Mouse (Mus musculus) intestine, postnatal 0 days (tissue): Measurements from ENCODE around the gene Gm21969. TPM values are rescaled to one million over a fixed set of nuclear protein-coding genes. Genes with fewer than 3 reads are reported as not detected.

ENCODE experiments used
- ATAC-seq: fragments of 200-750 bp; cut with Nextera tagmentation; 2 replicates; pipeline ENCODE4 v1.8.0; 2017; ENCODE audit warnings: mild to moderate bottlenecking, moderate TSS enrichment, moderate library complexity
- H3K27ac ChIP-seq: fragments of 300-500 bp; sonication (generic); 2 replicates; pipeline ENCODE4 v1.5.1; 2014; ENCODE audit warnings: mild to moderate bottlenecking, low read depth, low read length, moderate library complexity
- H3K27me3 ChIP-seq: fragments of 300-500 bp; sonication (generic); replicated peaks from 2 replicates; pipeline ENCODE4 v1.6.1; 2014; ENCODE audit warnings: low read length, mixed read lengths; ENCODE audit not compliant: control insufficient read depth, insufficient read depth
- H3K36me3 ChIP-seq: fragments of 300-500 bp; sonication (generic); 2 replicates; pipeline ENCODE4 v1.6.1; 2014; ENCODE audit warnings: mild to moderate bottlenecking, moderate library complexity; ENCODE audit not compliant: control insufficient read depth, insufficient read depth
- H3K4me1 ChIP-seq: fragments of 300-500 bp; sonication (generic); replicated peaks from 2 replicates; pipeline ENCODE4 v1.6.1; 2014; ENCODE audit warnings: antibody characterized with exemption, low read length, mixed read lengths; ENCODE audit not compliant: control insufficient read depth, insufficient read depth
- H3K4me2 ChIP-seq: fragments of 300-500 bp; sonication (generic); replicated peaks from 2 replicates; pipeline ENCODE4 v1.6.1; 2014; ENCODE audit warnings: low read depth, mild to moderate bottlenecking, moderate library complexity
- H3K4me3 ChIP-seq: fragments of 300-500 bp; sonication (generic); 2 replicates; pipeline ENCODE4 v1.5.1; 2014; ENCODE audit warnings: low read depth, low read length
- H3K9ac ChIP-seq: fragments of 300-500 bp; sonication (generic); 2 replicates; pipeline ENCODE4 v1.6.1; 2014; ENCODE audit warnings: mild to moderate bottlenecking, low read depth, low read length
- H3K9me3 ChIP-seq: fragments of 300-500 bp; sonication (generic); 2 replicates; pipeline ENCODE4 v1.6.1; 2016; ENCODE audit warnings: mixed run types; ENCODE audit not compliant: control insufficient read depth
- CTCF ChIP-seq: sonication (generic); IDR thresholded peaks from 2 replicates; pipeline ENCODE4 v1.5.1; 2016; ENCODE audit warnings: low read depth, mild to moderate bottlenecking, control low read depth, antibody characterized with exemption, moderate library complexity
- WGBS: fragments of 180-500 bp; shearing (Covaris S2); extraction: QIAGEN DNeasy Blood & Tissue Kit; methylation state at CpG from one replicate; pipeline ENCODE4 v1.1.7; 2014; 5-methylcytosine and 5-hydroxymethylcytosine counted together
- polyA plus RNA-seq: library from polyadenylated mRNA; unstranded; fragments of >200 nt; fragmentation: Nextera tagmentation; extraction: Ambion mirVana; gene quantifications from 2 replicates; pipeline ENCODE4 v1.2.1, GENCODE M21; 2015

Gene Gm21969
- polyA plus RNA-seq, 1 experiment from 2014 or later: not detected

DNA sequence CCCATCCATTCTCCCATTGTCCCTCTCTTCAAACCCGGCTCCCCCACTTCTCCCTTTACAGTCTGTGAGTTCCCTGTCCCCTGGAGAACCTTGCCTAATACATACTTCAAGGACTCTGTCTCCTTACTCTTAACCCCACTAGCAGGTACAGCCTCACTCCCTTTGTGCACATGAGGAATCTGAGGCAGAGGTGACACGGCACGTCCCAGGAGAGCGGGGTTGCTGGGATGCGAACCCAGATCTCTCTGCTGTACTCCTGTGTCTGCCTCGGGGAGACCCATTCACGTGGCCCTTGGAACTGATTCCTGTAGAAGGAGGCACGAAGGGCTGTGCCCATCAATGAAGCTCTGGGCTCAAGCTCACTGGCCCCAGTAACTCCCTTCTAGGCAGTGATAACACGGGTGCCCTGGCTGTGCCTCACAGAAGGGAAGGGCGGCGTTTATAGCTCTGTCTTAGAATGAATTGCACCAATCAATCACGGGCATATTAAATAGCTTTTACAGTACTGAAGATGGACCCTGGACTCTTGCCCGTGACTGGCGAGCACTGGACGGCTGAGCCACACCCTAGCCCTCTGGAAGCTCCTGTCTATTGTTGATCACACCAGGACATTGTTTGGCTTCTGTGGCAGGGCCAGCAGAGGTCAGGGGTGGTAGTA lies 47.2 kb downstream of the Gm21969 start:
- TF ChIP-seq CTCF: no peak
- peak; percentile 96 for ATAC-seq
- no peaks in the 10 kb centered on the region for H3K36me3 ChIP-seq
- H3K9me3 ChIP-seq: no peaks in the 10 kb centered on the region
- peak overlapping the region; percentile 50; the same call in 1 of the 2 replicates for H3K27ac ChIP-seq
- H3K9ac ChIP-seq: no peak overlapping the region
- H3K4me1 ChIP-seq: peaks cover 10% of the 10 kb centered on the region; the same call in 1 of the 2 replicates
- no peaks in the 10 kb centered on the region for H3K27me3 ChIP-seq
- peak overlapping the region; percentile 24; the same call in 1 of the 2 replicates for H3K4me2 ChIP-seq
- no peak overlapping the region for H3K4me3 ChIP-seq
- WGBS: 30% methylated on average over 15 of the region's 15 CpGs

GRCm38 (mm10) chr4:139650907-139651306 lies 47.9 kb downstream of the Gm21969 start:
- H3K27ac ChIP-seq: peak overlapping the region; percentile 50
- no peak overlapping the region for H3K9ac ChIP-seq
- H3K4me1 ChIP-seq: peaks cover 10% of the 10 kb centered on the region; the same call in 1 of the 2 replicates
- no peaks in the 10 kb centered on the region for H3K36me3 ChIP-seq
- H3K27me3 ChIP-seq: no peaks in the 10 kb centered on the region
- 53% methylated on average over 11 of the region's 11 CpGs for WGBS
- no peak for ATAC-seq
- TF ChIP-seq CTCF: no peak
- no peaks in the 10 kb centered on the region for H3K9me3 ChIP-seq
- H3K4me3 ChIP-seq: no peak overlapping the region
- peak overlapping the region; percentile 21; the same call in 1 of the 2 replicates for H3K4me2 ChIP-seq

DNA sequence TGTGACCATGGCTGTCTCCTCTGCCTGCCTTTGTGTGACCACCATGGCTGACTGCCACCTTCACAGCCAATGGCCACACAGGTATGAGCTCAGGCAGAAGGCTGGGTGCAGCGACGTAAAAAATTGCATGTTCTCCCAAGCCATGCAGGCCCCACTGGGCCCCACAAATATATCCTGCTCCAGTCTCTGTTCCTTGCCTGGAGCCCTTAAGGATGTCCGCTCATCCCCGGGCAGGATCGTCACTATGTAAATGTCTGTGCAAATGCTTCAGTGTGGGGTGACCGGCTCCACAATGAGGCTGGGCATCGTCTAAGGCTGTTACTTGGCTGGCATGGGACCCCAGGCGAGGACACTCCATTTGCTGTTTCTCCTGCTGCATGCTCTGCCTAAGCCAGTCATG lies 50.3 kb downstream of the Gm21969 start, which contains the start of gene Tas1r2:
Gene Tas1r2 (plus strand): TSS at position 301 of the 400 bp plus-strand sequence.
- Histone ChIP-seq H3K9ac (no peak within 1 kb of the TSS), H3K27ac (no peak within 1 kb of the TSS), H3K9me3 (no peaks in the 10 kb centered on the region), H3K4me3 (no peak within 1 kb of the TSS), H3K27me3 (no peaks in the 10 kb centered on the region), H3K4me1 (peaks cover 10% of the 10 kb centered on the region; the same call in 1 of the 2 replicates), H3K36me3 (no peaks in the 10 kb centered on the region), H3K4me2 (no peak within 1 kb of the TSS)
- no peak for ATAC-seq
- 88% methylated on average over 8 of the region's 8 CpGs for WGBS
- no peak for TF ChIP-seq CTCF

GRCm38 (mm10) chr4:139661897-139662296 lies 58.9 kb downstream of the Gm21969 start:
- Histone ChIP-seq H3K36me3 (no peaks in the 10 kb centered on the region), H3K27ac (no peak overlapping the region), H3K4me1 (no peaks in the 10 kb centered on the region), H3K9me3 (0 out of 2 replicates have a peak, but pooled peaks cover 5% of the 10 kb centered on the region), H3K9ac (no peak overlapping the region), H3K27me3 (no peaks in the 10 kb centered on the region), H3K4me3 (no peak overlapping the region), H3K4me2 (no peak overlapping the region)
- no peak for TF ChIP-seq CTCF
- 84% methylated on average over 14 of the region's 14 CpGs for WGBS
- no peak for ATAC-seq

DNA sequence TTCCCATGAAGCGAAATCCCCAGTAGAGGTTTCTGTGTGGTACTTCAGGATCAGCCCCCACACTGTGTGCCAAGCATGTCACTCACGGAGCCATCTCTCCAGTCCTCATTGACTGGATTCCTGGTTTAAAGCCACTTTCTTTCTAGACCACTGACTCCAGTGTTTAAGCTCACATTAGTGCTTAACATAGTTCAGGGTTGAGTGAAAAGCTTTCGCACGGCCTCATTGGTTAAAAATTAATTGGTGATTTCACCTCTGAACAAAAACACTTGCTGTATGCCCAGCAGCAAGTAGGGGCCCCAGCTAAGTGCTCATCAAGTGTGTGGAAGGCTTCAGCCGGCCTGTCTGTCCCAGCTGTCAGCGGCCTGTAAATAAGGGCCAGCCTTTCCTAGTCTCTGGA lies 64.6 kb downstream of the Gm21969 start:
- Histone ChIP-seq H3K9ac (no peak overlapping the region), H3K9me3 (no peaks in the 10 kb centered on the region), H3K36me3 (no peaks in the 10 kb centered on the region), H3K27me3 (peaks cover 3% of the 10 kb centered on the region; the same call in 1 of the 2 replicates), H3K4me2 (no peak overlapping the region), H3K4me3 (no peak overlapping the region), H3K4me1 (no peaks in the 10 kb centered on the region; the same call in 1 of the 2 replicates), H3K27ac (no peak overlapping the region)
- 43% methylated on average over 6 of the region's 6 CpGs for WGBS
- TF ChIP-seq CTCF: no peak
- peak; percentile 36; the same call in 1 of the 2 replicates for ATAC-seq

DNA sequence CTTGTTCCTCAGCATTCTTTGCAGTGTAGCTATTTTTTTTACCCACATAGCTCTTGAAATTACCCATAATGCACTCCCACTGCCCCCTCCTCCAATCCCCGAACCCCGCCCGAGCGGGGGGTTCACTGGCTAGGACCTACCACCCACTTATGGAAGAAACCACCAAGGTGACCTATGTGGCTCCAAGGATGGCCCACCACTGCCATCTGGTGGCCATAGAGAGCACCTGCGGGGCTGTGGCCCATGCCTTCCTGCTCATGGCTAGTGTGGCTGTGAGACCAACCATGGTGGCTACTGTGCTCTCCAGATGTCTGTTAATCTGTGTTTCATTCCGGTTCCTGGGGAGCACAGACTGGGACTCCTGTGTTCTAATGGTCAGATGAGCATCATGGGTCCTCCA lies 66.9 kb downstream of the Gm21969 start:
- WGBS: 6% methylated on average over 6 of the region's 6 CpGs
- peak; percentile 99 for TF ChIP-seq CTCF
- Histone ChIP-seq H3K9me3 (no peaks in the 10 kb centered on the region), H3K36me3 (no peaks in the 10 kb centered on the region), H3K4me3 (no peak overlapping the region), H3K4me2 (no peak overlapping the region), H3K4me1 (no peaks in the 10 kb centered on the region; the same call in 1 of the 2 replicates), H3K27me3 (peaks cover 3% of the 10 kb centered on the region; the same call in 1 of the 2 replicates), H3K27ac (no peak overlapping the region), H3K9ac (no peak overlapping the region)
- ATAC-seq: peak; percentile 51
